Mouse (Mus musculus) brain, embryonic 18.5 days (tissue): ENCODE results near the gene Akap12.
A peak's percentile ranks its signal among the peaks of the same experiment; 100 is the strongest.

Experiments used
- DNase-seq: peaks from one replicate; pipeline ENCODE4 v3.0.0-alpha.2; 2012; ENCODE audit warnings: low read depth, low spot score

Akap12 gene

DNA sequence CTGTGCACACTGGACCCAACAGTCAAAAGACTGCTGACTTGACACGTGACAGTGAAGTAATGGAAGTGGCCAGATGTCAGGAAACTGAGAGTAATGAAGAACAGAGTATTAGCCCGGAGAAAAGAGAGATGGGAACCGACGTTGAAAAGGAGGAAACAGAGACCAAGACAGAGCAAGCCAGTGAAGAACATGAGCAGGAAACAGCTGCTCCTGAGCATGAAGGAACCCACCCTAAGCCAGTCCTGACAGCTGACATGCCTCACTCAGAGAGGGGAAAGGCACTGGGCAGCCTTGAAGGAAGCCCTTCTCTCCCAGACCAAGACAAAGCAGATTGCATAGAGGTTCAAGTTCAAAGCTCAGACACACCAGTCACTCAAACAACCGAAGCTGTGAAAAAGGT is 90.5 kb downstream of the Akap12 start:
- DNase-seq = no peak

DNA sequence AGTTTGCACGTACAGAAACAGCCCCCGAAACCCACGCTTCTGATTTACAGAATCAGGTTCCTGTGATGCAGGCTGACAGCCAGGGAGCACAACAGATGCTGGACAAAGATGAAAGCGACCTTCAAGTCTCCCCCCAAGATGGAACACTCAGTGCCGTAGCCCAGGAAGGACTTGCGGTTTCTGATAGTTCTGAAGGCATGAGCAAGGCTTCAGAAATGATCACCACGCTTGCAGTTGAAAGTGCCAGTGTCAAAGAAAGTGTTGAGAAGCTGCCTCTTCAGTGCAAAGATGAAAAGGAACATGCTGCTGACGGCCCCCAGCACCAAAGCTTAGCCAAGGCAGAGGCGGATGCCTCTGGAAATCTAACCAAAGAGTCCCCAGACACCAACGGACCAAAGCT is 91.3 kb downstream of the Akap12 start:
- no peak for DNase-seq

DNA sequence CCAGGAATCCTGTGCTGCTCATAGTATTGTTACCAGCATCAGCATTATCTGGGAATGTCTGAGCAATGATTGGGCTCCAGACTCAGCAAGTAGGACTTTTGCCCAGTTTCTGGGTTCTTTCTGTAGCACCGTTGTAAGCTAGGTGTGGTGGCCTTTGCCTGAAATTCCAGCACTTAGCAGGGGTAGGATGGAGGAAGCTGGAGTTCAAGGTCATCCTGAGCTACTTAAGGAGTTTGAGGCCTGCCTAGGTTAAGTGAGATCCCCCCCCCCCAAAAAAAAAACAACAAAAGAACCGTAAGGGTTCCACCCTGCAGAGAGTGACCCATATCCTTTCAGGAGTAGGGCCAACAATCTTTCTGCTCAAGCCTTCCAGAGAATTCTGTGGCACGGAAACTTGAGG is 98.4 kb downstream of the Akap12 start:
- DNase-seq = no peak

DNA sequence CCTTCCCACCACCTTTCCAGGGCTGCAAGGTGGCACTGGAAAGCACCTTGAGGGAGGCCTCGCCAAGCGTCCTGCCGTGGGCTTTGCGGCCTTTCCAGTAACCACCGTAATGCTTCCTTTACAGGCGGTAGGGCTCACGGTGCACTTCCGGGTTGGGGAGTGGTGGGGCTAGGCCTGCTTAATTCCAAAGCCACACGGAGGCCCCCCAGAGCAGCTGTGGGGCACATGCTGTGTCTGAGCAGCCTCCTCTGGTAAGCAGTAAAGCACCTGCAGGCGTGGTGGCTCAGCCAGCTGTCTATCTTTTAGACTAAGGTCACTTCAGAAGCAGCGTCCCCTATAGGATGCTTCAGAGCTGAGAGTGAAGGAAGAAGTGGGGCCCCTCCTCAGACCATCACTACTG is 103.9 kb downstream of the Akap12 start:
- no peak for DNase-seq

DNA sequence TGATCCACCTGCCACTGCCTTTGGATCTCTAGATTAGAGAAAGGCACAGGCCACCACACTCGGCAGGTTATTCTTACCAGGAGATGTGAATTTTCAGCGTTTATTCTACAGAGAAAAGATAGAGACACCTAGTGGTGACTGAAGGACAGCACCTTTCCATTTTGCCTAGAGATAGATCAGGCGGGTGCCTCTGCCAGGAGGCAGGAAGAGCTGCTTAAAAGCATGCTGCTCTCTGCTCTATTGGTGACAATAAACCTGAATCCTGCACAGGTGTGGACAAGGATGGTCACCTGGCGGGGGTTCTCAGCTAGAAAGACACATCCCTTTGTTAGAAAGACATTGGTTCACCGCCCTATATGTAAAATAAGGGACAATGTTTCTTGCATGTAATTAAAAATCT is 105.8 kb downstream of the Akap12 start:
- no peak for DNase-seq

- DNase-seq = no peak
Observed at GRCm38 (mm10) chr10:4373558-4373957, 107.4 kb downstream of the Akap12 start.

DNA sequence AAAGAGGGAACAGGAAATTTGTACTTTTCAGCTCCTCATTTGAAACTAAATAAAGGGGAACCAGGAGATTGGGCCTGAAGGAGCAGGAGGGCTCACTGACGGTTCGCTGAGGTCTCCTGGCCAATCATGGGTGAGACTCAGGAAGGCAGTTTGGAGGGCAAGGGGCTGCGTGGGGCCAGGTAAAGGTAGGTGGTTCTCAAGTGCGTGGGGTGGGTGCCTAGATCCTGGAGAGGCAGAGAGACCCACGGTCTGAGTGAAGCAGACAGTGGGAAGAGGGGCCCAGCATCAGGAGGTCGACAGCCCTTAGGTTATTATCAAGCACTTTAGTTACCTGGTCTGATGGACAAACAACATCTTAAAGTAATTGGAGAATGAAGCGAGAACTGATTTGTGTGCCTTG is 108.1 kb downstream of the Akap12 start:
- DNase-seq = no peak

GRCm38 (mm10) chr10:4374734-4375133 is 108.6 kb downstream of the Akap12 start:
- no peak for DNase-seq

GRCm38 (mm10) chr10:4375267-4375666 is 109.1 kb downstream of the Akap12 start:
- no peak for DNase-seq

DNA sequence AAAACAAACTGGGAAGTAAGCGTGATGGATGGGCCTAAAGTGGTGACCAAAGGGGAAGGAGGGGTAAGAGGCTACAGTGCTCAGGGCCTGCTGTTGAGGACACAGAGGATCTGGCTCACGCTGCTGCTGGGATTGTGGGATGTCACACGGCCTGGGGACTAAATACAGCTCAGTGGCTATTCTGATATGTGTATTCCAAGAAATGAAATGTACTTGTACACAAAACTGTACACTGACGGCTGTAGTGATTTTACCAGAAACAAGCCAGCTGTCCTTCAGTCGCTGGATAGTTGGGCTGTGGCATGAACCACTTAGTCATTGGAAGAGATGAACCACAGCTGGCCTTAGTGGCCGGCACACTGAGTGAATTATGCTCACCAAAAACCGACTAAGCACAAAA is 110.3 kb downstream of the Akap12 start:
- DNase-seq = no peak

GRCm38 (mm10) chr10:4376931-4377330 is 110.8 kb downstream of the Akap12 start:
- DNase-seq = no peak

DNA sequence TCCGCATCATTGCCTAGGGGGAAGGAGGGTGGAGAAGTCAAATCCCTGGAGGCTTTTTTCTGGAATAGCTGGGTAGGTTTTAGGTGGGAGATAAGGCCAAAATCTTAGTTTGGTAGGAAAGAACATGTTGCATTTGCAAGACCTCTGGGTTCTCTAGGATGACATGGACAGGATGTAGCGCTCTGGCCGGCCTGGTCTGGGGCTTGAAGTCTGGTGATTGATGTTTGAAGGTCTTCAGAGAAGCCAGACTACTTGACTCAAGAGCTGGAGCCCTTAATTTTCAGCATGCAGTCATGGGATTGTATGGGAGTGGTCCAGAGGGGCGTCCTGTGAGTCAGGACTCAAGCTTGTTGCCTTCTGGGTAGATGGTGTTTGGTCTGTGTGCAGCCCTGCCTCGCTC is 114.6 kb downstream of the Akap12 start:
- no peak for DNase-seq

DNA sequence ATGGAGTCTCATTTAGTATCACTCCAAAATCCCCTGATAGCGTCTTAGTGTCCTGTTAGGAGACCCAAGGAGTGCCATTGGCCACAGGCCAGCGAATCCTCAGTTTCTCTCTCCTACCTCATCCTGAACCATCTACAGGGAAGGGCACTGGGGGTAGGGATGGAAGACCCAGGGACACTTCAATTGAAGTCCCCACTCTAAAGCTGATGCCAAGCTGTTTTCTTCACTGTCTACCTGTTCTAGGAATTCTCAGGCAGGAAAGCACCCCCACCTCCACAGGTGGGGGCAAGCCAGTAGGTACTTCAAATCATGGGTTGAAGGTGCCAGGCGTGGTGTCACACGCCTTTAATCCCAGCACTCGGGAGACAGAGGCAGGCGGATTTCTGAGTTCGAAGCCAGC is 118.1 kb downstream of the Akap12 start:
- DNase-seq = no peak

DNA sequence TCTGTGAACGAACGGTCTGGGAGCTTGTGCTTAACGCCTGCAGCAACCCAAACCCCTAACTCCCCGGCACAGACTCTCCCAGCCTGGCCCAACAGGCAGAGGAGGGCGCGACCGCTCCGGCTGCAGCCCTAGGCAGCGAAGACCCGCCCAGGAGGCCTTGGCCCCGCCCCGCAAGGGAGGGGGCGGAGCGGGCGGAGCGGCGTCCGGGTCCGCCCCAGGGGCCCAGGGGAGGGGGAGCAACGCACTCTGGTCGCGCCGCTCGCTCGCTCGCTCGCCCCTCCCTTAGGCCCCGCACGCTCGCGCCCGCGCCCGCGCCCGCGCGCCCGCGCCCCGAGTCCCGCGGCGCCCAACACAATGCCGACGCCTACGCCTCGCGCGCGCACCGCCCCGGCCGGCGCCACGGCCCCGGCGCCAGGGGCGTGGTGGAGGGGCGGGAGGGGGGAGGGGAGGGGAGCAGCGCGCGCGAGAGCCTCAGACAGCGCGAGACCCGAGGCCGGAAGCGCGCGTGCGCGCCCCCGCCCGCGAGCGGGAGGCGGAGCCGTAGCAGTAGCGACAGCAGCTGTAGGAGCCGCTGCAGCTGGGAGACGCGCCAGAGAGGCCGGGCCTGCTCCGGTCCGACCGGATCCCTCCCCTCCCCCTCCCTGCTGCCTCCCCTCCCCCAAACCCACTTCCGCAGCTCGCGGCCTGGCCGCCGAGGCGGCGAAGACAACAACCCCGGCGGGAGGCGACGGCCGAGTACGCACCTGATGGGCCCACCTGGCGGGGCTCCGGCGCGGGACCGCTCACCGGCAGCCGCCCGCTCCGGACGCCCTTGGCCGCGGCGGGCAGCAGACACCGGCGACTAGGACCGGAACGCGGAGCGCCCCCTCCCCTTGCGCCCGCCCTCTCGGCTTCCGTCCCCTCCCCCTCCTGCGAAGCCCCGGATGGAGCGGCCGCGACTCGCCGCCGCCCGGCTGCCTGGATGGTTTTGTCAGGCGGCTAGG is 120.7 kb downstream of the Akap12 start:
- DNase-seq = peak; percentile 87

GRCm38 (mm10) chr10:4387701-4388383 is 121.7 kb downstream of the Akap12 start, which contains the start of gene Zbtb2:
Gene Zbtb2, minus strand, starts transcription at chr10:4388108.
- DNase-seq = no peak

DNA sequence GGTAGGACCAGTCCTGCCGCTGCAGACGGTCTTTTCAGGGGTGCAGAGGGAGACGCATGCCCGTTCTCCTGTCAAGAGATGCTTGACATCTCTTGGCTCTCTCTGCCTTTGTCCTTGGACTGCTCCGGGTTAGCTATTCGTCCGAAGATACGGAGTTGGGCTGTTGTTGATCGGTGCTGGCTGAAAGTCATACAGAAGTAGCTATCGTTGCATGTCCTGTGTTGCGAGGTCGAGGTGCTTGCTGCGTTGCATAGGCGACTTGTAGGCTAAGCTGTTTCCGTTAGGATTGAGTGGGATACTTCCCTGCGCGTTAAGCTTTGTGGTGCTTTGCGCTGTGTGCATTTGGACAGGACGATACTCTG is 122.2 kb downstream of the Akap12 start:
- DNase-seq = no peak

- DNase-seq = no peak
Observed at GRCm38 (mm10) chr10:4389036-4389435, 122.9 kb downstream of the Akap12 start.

DNA sequence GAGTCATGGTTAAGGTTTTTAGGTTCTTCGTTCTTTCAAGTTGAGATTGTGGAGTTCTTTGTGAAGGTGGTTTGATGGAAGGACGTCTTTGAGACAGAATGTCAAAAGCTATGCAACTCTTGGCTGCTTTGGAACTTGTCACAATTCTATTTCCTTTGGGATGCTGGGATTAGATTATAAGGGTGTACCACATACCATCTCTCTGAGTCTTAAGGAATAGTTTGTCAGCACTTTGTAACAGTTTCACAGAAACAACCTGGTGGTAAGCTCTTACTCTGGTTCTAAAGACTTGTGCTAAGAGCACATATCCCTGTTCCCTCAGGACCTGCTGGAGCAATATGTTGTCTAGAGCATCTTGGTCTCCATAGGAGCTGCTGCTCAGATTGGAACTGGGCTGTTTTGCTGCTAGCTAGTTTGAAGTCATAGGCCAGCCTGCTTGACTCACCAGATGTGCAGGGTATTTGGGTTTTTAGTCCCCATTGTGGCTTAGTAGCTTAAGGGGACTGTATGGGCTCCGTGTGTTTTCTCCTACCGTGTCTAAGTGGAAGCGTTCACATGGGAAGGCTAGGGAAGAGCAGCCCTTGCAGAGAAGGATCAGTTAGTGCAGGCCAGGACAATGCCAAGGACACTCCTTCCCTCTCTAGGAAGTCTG is 123.4 kb downstream of the Akap12 start:
- DNase-seq = no peak

DNA sequence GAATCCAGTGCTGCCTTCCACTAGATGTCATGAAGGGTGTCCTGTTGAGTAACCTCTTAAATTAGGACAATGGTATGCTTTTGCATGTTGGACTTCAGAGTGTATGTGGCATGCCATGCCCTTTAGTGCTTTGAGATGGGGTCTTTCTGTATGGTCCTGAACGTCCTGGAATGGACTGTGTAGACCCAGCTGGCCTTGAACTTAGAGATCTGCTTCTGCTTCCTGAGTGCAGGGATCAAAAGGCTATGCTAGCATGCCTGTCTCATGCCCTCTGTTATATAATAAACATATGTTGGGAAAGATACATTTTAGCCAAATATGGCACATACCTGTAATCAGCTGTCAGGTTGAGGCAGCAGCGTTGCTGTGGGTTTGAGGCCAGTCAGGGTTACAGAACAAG is 124.4 kb downstream of the Akap12 start:
- DNase-seq = no peak

GRCm38 (mm10) chr10:4391076-4391475 is 124.9 kb downstream of the Akap12 start:
- no peak for DNase-seq

DNA sequence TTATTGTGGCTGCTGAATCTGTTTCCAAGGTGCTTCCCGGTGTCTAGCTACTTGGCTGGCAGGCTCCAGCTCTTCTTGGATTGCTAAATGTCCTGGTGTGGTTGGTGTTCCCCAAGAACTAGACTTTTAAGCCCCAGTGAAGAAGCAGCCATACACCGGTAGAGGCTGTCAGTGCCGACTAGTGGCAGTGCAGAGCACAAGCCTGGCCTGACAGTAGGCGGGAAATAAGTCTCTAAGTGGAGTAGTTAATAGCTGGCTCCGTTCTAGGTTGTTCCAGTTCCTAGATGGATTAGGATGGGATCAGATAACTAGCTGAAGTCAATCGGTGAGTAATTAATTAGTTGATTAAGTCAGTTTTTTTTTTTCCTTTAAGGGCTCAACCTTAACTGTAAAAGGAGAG is 125.7 kb downstream of the Akap12 start:
- no peak for DNase-seq

DNA sequence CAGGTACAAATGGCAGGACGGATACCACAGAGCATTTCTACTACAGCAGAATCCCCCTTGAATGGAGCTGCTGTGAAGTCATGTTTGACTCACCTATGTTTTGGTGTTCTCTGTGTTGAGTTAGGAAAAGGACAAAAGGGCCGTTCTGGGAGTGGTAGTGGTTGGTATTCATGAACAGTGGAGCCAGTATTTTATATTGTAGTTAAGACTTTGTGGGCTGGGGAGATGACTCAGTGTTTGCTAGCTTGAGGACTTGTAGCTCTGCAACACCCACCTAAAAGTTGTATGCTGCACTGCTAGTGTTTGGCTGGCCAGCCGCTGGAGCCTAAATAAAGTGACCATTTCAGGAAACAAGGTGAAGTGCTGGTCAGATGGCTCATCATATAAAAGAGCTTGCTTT is 129.1 kb downstream of the Akap12 start:
- no peak for DNase-seq
